Mouse (Mus musculus) megakaryocyte progenitor cell, adult 5-6 weeks (primary cell): ENCODE results near the gene Gnai2. TPM values are rescaled to one million over a fixed set of nuclear protein-coding genes. Genes with fewer than 3 reads are reported as not detected.
A peak's percentile ranks its signal among the peaks of the same experiment; 100 is the strongest.

Experiments used
- ATAC-seq: replicated peaks from 2 replicates; pipeline ENCODE4 v1.8.0; 2016; ENCODE audit warnings: mild to moderate bottlenecking, moderate TSS enrichment, inconsistent platforms; ENCODE audit not compliant: poor library complexity
- total RNA-seq, 2 experiments: library from RNA; stranded (forward) in 1 of 2; stranded (reverse) in 1 of 2; fragments of 157-497, 149-512 nt in 1 of 2; fragments of 200-1000 nt in 1 of 2; gene quantifications; 2 replicates each; pipeline versions ENCODE4 v1.2.3 to v1.2.4; 2015 to 2017

Gene Gnai2
- total RNA-seq, 2 experiments from 2014 or later: 333 to 432 TPM

GRCm38 (mm10) chr9:107631861-107632260 lies 3.3 kb downstream of the Gnai2 start:
- ATAC-seq: no peak

GRCm38 (mm10) chr9:107631311-107631826 lies 3.8 kb downstream of the Gnai2 start:
- ATAC-seq: no peak

DNA sequence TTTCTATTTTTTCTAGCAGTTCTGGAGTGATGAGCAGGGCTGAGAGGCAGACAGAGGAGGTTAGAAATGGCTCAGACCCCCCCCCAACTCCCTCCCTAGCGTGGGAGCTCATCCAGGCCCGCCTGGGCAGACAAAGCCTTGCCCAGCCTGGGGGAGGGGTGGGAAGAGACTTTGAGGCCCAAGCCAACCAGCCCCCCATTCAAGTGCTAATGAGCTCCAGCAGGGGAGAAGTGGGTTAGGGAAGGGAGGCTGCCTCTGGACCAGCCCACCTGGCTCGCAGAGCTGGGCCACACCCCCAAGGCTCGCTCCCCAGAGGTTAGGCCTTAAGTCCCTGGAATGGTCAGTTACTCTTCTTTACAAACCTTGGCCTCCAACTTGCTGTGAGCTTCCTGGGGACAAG lies 4.6 kb downstream of the Gnai2 start:
- no peak for ATAC-seq

GRCm38 (mm10) chr9:107629901-107630425 lies 5.2 kb downstream of the Gnai2 start:
- ATAC-seq: no peak

DNA sequence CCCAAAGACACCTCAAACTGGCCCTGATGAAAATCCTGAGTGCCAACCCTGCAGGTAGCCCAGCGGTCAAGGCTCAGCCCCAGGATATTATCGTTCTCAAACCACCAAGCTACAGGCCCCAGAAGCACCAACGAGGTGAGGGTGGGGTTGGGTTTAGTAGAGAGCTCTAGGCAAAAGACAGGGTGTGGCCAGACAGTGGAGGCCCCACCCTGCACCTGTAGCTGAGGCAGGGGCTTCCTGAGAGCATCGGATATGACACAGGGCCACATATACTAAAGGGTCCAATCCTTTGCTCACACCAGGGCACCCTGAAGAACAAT lies 5.8 kb downstream of the Gnai2 start:
- ATAC-seq: no peak

DNA sequence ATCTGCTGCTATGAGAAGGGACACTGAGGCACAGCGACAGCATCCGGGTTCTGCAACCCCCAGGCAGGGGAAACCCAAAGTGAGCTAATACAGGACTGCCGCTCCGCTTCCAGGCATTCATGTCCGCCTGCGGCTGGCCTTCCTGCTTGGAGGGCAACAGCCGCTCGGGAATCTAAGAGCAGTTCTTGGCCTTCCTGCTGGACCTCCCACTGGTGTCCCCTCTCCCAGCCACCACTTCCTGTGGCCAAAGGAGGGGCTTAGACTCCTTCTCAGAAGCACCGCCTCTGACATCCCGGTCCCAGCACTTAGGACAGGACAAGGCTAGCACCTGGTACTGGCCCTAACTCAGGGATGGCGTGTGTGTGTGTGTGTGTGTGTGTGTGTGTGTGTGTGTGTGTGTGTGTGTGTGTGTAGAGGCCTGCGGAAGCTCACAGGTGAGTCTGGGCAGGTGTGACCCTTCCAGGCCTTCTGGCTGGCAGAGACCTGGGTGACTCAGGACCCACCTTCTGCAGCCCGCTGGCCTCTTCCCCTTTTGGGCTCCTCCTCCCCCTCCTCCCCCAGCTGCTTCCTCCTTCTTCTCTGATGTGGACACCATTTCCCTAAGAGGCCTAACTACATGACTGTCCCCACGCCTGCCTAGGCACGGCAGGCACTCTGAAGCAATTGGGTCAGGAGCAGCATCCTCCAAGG lies 6.3 kb downstream of the Gnai2 start:
- peak; percentile 49 for ATAC-seq

GRCm38 (mm10) chr9:107627387-107628255 lies 7.5 kb downstream of the Gnai2 start:
- ATAC-seq: no peak

DNA sequence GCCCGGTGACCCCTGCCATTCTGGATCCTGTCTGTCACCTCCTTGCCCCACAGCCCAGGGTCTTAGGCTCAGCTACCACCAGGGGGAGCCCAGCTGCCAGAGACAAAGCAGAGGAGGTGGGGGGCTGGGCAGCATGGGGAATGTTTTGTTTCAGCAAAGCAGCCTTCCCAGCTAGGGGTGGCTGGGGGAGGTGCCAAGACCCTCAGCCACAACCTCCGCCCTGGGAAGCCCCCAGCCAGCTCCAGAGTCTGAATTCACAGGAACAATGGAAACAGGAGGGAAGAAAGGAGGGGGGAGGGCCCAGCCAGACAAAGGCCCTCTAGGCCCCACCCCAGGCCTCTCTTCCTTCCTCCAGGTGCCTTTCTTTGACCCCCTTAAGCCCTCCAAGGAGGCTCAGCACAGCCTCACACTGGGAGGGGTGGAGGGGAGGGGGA lies 8.3 kb downstream of the Gnai2 start:
- ATAC-seq: peak; percentile 59

- ATAC-seq: no peak; the same call in 1 of the 2 replicates
These were observed 8.9 kb downstream of the Gnai2 start for GRCm38 (mm10) chr9:107626158-107626843.

DNA sequence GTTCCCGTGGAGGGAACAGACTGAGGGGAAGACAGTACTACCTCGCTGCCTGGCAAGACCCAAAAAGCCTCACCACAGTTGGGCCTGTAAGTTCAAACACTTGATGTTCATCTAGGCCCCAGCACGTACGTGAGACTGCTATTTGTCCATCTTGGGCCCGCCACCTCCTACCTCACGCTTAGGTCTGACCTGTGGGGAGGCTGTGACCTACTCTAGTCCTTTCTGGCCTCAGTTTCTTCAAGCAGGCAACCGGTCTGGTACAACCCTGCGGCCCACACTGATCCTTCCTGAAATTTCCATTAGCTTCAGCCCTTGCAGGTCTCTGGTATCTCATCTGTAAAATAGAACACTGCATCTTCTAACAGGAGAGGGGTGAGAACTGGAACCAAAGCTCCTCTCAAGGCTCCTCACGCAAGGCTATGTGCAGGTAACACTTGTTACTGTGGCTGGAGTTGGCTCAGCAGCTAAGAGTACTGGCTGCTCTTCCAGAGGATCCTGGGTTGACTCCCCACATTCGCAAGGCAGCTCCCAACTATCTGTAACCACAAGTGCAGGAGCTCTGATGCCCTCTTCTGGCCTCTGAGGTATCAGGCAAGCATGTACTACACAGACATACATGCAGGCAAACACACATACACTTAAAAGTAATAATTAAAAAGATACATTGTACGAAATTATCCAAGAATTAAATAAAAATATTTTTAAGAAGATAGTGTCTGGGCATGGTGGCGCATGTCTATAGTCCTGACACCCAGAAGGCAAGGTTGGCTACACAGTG lies 9.6 kb downstream of the Gnai2 start:
- no peak for ATAC-seq

- no peak for ATAC-seq
These were observed 10.2 kb downstream of the Gnai2 start for GRCm38 (mm10) chr9:107624951-107625350.

DNA sequence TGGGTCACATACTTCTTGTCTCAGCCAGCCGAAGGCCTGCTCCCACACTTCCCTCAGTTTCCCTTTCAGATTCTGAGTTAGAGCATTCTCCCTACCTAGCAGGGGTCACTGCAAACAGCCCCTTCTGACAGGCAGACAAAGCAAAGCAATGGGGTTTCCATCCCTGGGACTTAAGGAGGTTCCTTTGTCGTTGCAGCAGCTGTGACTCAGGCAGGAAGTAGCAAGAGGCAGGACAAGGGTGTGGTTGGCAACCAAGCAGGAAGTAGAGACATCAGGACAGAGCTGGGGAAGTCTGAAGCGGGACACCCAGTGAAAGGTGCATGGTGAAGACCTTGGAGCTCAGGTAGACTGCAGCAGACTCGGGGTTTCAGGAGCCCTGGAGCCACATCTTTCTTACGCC lies 10.6 kb downstream of the Gnai2 start:
- ATAC-seq: peak; percentile 55

DNA sequence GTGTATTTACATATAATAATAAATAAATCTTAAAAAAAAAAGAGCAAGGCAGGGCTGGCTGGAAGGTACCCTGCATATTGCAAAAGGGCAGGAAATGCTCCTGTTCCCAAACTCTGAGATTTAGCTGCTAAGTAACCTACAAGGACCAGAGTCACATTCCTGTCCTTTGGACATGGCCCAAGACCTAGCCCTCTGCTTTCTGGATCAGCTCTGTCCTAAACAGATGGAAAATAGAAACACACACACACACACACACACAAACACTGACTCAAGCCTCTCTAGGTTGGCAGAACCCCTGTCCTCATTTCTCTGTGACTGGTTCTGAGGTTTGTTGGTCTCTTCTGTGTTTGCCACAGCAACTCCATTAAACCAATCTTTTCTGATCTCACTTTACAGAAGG lies 14.2 kb downstream of the Gnai2 start:
- ATAC-seq: no peak

DNA sequence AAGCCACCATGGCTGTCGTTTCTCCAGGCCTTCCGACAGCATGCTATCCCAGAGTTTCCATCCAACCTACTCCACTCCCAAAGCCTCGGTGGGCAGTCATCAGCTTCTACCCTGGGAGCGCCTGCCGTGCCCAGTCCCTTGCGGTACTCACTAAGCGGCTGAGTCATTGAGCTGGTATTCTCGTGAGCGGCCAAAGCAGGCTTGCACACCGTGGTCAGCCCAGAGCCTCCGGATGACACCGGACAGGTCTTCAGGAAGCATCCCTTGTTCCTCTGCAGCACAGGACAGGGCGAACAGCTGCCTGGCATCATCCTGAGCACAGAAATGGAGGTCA lies 15.7 kb downstream of the Gnai2 start:
- no peak for ATAC-seq

GRCm38 (mm10) chr9:107618778-107619545 lies 16.2 kb downstream of the Gnai2 start:
- ATAC-seq: peak; percentile 60

GRCm38 (mm10) chr9:107618098-107618497 lies 17.1 kb downstream of the Gnai2 start:
- ATAC-seq: no peak

GRCm38 (mm10) chr9:107617461-107617860 lies 17.7 kb downstream of the Gnai2 start:
- no peak for ATAC-seq

DNA sequence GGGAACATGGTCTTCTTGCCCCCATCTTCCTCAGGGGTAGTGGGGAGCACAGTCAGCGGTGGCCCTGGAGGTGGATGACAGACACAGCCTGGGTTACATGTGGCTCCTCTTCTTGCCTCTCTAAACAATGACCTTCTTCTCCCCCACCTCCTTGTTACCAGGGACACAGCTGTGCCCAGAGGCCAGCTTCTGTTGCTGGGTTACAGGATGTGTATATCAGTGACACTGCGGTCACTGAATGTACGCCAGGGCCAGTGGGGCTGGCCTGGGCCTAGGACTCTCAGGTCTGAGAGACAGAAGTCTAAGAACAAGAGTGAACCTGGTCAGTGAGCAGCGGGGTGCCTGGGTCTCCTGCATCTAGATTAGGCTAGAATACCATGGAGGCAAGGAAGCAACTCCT lies 20.1 kb downstream of the Gnai2 start:
- no peak for ATAC-seq

- ATAC-seq: peak; percentile 18; the same call in 1 of the 2 replicates
These were observed 22.1 kb downstream of the Gnai2 start for GRCm38 (mm10) chr9:107612945-107613569.
